Mouse (Mus musculus) bone marrow macrophage, adult 2 months (primary cell): Measurements from ENCODE around the gene Syndig1. TPM values are rescaled to one million over a fixed set of nuclear protein-coding genes. Genes with fewer than 3 reads are reported as not detected.

Source experiments
- H3K27ac ChIP-seq: 2 replicates; pipeline ENCODE4 v1.5.1; 2012; ENCODE audit warnings: low read depth, low read length; ENCODE audit not compliant: insufficient read depth
- H3K4me1 ChIP-seq: 2 replicates; pipeline ENCODE4 v1.6.1; 2012; ENCODE audit warnings: low read length; ENCODE audit not compliant: control insufficient read depth, insufficient read depth
- H3K4me3 ChIP-seq: 2 replicates; pipeline ENCODE4 v1.5.1; 2012; ENCODE audit warnings: mild to moderate bottlenecking, low read length, moderate library complexity; ENCODE audit not compliant: insufficient read depth
- CTCF ChIP-seq: IDR thresholded peaks from 2 replicates; pipeline ENCODE4 v1.5.1; 2012; ENCODE audit warnings: low read depth, mild to moderate bottlenecking, low read length, moderate library complexity
- POLR2A ChIP-seq: IDR thresholded peaks from 2 replicates; pipeline ENCODE4 v1.6.1; 2012; ENCODE audit warnings: mild to moderate bottlenecking, low read depth, low read length, borderline replicate concordance
- polyA plus RNA-seq: library from polyadenylated mRNA; stranded (reverse); fragments of >200 nt; gene quantifications from 2 replicates; pipeline ENCODE4 v1.2.4, GENCODE M21; 2012; ENCODE audit not compliant: missing spikeins, insufficient read depth, insufficient read length

The Syndig1 gene
- polyA plus RNA-seq, 1 experiment: not detected

GRCm38 (mm10) chr2:149950641-149951040 is 121.6 kb downstream of the Syndig1 start:
- no peak for TF ChIP-seq POLR2A
- TF ChIP-seq CTCF: no peak
- Histone ChIP-seq H3K4me1 (no peaks in the 10 kb centered on the region), H3K4me3 (no peak overlapping the region), H3K27ac (no peak overlapping the region)

- H3K4me3 ChIP-seq: no peak overlapping the region
- H3K27ac ChIP-seq: no peak overlapping the region
- no peaks in the 10 kb centered on the region for H3K4me1 ChIP-seq
- no peak for TF ChIP-seq CTCF
- TF ChIP-seq POLR2A: no peak
Observed at GRCm38 (mm10) chr2:149971014-149971413, 142.0 kb downstream of the Syndig1 start.

- Histone ChIP-seq H3K27ac (no peak overlapping the region), H3K4me1 (no peaks in the 10 kb centered on the region), H3K4me3 (no peak overlapping the region)
- TF ChIP-seq CTCF (no peak), POLR2A (no peak)
Observed at GRCm38 (mm10) chr2:149973583-149973982, 144.6 kb downstream of the Syndig1 start.

- H3K4me1 ChIP-seq: no peaks in the 10 kb centered on the region
- no peak overlapping the region for H3K27ac ChIP-seq
- TF ChIP-seq POLR2A (no peak), CTCF (no peak)
- no peak overlapping the region for H3K4me3 ChIP-seq
Observed at GRCm38 (mm10) chr2:149980419-149980818, 151.4 kb downstream of the Syndig1 start.

- no peak for TF ChIP-seq POLR2A
- no peak for TF ChIP-seq CTCF
- Histone ChIP-seq H3K4me3 (no peak overlapping the region), H3K27ac (no peak overlapping the region), H3K4me1 (no peaks in the 10 kb centered on the region)
Observed at GRCm38 (mm10) chr2:149982466-149982865, 153.5 kb downstream of the Syndig1 start.

- no peak overlapping the region for H3K27ac ChIP-seq
- no peaks in the 10 kb centered on the region for H3K4me1 ChIP-seq
- no peak overlapping the region for H3K4me3 ChIP-seq
- no peak for TF ChIP-seq CTCF
- no peak for TF ChIP-seq POLR2A
Observed at GRCm38 (mm10) chr2:149983107-149983506, 154.1 kb downstream of the Syndig1 start.

- no peaks in the 10 kb centered on the region for H3K4me1 ChIP-seq
- H3K4me3 ChIP-seq: no peak overlapping the region
- no peak overlapping the region for H3K27ac ChIP-seq
- no peak for TF ChIP-seq CTCF
- TF ChIP-seq POLR2A: no peak
Observed at GRCm38 (mm10) chr2:149987610-149988009, 158.6 kb downstream of the Syndig1 start.

- no peak for TF ChIP-seq POLR2A
- TF ChIP-seq CTCF: no peak
- Histone ChIP-seq H3K4me1 (no peaks in the 10 kb centered on the region), H3K27ac (no peak overlapping the region), H3K4me3 (no peak overlapping the region)
Observed at GRCm38 (mm10) chr2:149991506-149991905, 162.5 kb downstream of the Syndig1 start.

GRCm38 (mm10) chr2:149992921-149993320 is 163.9 kb downstream of the Syndig1 start:
- TF ChIP-seq CTCF: no peak
- TF ChIP-seq POLR2A: no peak
- Histone ChIP-seq H3K4me1 (no peaks in the 10 kb centered on the region), H3K27ac (no peak overlapping the region), H3K4me3 (no peak overlapping the region)

GRCm38 (mm10) chr2:149996382-149996964 is 167.5 kb downstream of the Syndig1 start:
- H3K4me3 ChIP-seq: no peak overlapping the region
- TF ChIP-seq POLR2A: no peak
- no peak for TF ChIP-seq CTCF
- H3K4me1 ChIP-seq: no peaks in the 10 kb centered on the region
- no peak overlapping the region for H3K27ac ChIP-seq

- Histone ChIP-seq H3K4me1 (no peaks in the 10 kb centered on the region), H3K4me3 (no peak overlapping the region), H3K27ac (no peak overlapping the region)
- TF ChIP-seq CTCF (no peak), POLR2A (no peak)
Observed at GRCm38 (mm10) chr2:149997657-149998056, 168.6 kb downstream of the Syndig1 start.
